Mouse (Mus musculus): ENCODE measurements around the gene Tex14.
"Not testable (repeated sequence)": the region's sequence is repeated elsewhere in the genome, so short reads cannot be mapped to it uniquely, and the experiment has no call there.

DNA sequence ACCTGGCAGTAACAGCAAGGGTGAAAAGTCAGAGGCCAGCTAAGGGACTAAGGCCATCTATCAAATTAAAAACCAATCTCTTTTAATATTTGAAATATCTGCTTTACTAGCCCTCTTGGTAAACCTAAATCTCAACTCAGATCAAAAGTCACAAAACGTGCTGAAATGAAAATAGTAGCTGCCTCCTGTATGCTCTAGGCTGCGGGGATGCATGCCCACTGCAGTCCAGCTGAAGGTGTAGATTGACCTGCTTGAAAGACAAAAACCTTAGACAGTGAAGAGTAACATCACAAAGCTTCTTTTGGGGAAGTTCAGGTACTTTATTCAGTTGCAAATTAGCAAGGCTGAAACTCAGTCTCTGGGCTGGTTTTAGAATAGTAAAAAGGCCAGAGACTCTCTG lies 74.3 kb downstream of the Tex14 start:
- not testable (repeated sequence) for TF ChIP-seq CTCF (conservative IDR thresholded peaks at IDR 0.05; ENCODE audit: low read length); NANOG (IDR thresholded peaks at IDR 0.05; ENCODE audit: borderline replicate concordance, low read length)

All from E14TG2a.4 (cell line).